Mouse (Mus musculus) kidney, postnatal 36 days (tissue): ENCODE results near the gene Klhl35.
A peak's percentile ranks its signal among the peaks of the same experiment; 100 is the strongest.

ENCODE experiments used
- DNase-seq, 2 experiments: peaks; one replicate each; pipeline ENCODE4 v3.0.0; 2021 to 2022; ENCODE audit warnings: mixed read lengths in 2 of 2

The Klhl35 gene

DNA sequence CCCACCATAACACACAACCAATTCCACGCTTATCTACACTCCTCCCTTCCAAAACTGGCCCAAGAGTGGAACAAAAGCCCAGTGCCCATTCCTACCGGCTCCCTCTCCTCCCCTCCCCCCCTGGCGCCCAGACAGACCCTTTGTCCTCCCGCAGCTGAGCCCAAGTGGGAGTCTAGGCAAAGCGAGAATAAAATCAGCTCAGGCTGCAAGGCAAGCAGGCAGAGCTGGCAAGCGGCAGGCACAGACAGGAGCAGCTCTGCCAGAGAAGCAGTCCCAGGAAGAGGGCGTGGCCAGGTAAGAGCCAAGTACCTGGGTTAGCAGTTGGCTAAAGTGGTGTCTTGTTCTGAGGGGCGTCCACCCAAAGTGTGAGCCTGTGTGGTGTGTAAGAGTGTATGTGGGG, at the start of gene Klhl35:
Gene Klhl35 (plus strand): TSS at position 194 of the 400 bp plus-strand sequence.
- DNase-seq: peak; percentile 24 to 40

DNA sequence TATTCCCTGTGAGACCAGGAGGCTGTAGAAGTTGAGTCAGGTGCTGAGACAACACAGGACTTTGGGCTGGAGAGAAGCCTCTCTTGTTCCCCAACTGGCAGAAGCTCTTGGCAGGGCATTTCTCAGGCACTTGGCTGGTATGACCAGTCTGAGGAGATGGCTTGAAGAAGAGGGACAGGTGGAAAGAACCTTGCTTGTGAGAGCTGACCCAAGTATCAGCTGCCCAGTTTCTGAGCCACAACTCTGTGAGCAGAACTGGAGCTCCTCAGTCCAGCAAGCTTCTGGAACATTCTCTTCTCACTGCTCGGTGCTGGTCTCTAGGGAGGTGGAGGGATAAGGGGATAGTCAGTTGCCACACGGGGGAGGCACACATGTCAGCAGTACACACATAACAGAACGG, 46.5 kb upstream of the Klhl35 start:
- DNase-seq: no peak

DNA sequence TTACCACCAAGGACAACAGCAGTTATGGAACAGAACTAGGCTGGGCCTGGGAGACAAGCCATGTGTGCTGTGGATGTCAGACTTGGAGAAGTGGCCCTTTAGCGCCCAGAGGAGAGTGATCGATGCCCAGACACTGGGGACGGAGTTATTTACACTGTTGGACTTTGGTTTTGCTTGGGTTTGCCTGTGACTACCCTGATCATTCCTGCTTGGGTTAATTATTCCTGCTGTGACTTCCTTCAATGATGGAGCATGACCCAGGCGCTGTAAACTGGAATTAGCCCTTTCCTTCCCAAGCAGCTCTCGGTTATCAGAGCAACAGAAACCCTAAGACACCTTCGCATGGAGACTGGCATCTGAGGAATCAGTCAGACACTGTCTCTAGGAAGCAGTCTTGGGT, 44.8 kb upstream of the Klhl35 start:
- DNase-seq: peak; percentile 58 to 75

DNA sequence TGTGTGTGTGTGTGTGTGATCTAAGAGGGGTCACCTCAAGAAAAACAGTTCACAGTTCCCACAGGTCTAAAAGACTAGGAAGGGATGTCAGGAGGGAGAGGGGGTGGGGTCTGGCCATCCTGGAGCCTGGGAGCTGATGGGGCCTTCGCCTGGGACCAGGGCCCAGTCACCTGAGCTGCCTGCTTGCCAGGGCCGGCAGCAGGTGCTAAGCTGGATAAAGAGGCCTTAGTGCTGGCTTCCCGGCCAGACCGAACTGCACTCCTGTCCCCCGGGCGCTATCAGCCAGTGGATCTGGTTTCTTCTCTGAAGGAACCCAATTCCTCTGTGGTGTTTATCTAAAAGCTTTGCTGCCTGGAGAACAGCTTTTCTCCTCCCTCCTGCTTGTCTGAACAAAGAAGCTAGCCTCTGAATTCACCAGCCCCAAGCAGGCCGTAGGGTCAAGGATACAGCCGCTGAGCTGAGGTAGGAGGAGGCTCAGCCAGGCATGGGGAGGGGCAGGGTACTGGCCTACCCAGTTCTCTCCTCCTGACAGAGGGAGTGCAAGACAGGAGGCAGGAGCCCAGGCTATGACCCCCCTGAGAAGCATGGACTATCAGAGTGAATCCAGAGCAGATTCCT, 41.2 kb upstream of the Klhl35 start:
- peak; percentile 41 to 43 for DNase-seq

DNA sequence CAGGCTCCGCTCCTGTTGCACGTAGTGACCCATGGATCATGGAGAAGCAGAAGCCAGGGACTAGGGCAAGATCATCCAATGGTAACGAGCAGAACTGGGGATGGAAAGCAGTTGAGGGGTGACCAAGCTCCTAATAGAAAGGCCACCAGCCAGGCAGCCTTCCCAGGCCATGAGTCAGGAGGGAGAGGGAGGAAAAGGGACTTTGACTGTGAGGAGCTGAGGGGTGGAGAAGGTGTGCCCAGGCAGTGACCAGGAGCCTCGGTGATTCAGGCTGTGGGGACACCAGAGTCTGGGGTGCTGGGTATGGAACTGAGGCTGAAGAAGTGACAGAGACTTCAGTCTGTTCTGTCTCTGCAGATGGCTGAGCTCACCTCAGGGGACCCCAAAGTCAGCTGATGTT, 40.1 kb upstream of the Klhl35 start:
- DNase-seq: no peak

DNA sequence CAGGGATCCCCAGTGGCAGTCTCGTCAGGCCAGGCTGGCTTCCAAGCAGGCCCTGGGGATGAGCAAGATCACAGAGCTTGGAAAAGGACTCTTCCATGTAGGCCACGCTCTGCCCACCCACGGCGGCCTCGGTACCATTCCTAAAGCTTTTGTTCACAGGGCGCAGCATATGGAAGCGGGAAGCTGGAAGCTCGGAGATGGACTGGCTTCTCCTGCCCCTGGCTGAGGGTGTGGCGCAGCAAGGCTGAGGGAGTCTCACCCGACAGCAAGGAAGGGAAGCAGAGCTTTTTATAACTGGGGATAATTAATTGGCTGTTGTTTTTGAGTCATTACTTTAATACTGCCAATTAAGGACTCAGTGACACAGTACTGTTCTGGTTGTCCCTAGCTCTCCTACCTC, 38.8 kb upstream of the Klhl35 start:
- no peak for DNase-seq

DNA sequence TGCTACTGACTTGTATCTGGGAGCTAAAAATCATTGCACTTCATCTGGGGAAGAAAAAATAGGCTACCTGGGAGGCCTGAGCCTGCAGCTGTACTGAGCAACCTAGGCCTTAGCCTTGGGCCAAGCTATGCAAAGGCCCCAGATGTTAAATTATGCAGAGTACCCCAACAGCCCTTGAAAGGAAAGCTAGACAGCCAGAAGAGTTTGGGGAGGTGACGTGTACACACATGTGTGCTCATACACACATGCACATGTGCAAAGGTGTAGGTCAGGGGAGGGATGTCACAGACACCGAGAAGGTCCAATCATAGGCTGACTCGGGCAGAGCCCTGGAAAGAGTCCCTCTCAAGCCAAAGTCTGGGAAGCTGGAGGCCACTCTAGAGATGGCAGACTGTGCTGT, 37.8 kb upstream of the Klhl35 start:
- DNase-seq: no peak

DNA sequence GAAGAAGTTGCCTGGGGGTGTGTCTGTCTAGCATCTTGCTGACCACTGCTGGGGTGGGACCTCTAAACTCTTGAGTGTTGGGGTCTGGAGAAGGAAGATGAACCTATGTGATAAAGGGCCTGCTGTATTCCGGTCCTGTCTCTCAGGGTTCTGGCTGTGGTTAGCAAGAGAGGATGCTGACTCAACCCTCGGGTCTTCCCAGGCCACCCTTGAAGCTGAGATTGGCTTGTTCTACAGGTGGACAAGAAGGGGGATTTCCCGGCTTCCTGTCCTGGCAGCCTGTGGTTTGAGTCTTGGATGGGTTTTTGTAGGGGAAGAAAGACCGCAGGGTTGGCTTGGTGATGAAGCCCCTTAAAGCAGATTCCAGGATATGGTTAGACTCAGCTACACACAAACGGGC, 37.0 kb upstream of the Klhl35 start:
- DNase-seq: no peak

DNA sequence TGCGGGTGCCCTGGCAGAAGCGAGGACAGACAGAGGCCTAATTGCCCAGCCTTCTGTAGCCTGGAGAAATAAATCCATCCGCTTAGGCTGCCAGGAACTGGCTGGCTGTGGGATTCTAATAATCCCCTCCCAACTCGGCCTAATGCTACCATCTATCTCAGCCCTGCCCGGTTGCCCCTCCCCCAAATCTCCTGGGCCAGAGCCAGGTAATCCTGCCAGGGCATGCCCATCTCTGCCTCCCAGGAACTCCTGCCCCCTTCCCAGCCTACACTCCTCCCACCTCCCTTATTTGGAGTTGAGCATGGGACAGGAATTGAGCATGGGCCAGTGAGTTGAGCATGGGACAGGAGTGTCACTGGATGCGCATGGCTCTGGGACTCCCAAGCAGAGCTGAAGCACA, 36.0 kb upstream of the Klhl35 start:
- DNase-seq: no peak

DNA sequence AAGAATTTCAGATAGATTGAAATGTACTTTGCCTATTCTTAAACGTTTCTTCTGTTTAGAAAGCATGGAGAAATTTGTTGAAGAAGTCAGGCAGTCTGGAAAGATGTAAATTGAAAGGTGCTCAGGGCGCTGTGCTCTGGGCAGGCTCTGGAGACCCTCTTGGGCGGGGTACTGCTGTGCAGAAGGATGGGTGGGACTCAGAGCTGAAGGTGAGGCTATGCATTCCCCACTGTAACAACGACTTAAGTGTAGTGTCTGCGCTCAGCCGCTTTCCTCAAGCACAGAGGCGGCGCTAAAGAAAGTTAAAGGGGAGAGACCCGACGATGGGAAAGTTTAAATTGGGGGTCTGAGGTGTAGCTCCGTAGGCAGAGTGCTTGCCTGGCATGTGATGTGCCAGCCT, 35.6 kb upstream of the Klhl35 start:
- DNase-seq: no peak

DNA sequence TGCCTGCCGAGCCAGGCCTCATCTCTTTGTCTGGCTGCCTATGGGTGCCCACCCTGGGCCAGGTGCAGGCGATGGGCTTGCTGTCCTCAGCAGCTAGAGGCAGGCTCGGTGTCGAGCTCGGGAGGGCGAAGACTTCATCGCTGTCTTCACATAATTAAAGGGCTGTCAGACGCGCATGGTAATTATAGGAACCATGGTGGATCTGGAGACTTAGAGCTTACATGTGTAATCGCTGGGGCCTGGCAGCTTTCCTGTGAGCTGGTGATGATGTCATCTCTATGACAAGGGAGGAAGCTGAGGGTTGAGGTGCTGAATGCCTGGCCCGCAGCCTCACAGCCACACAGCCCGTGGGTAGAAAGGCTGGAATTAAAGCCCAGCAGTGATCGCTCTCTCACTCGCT, 33.6 kb upstream of the Klhl35 start:
- no peak for DNase-seq

DNA sequence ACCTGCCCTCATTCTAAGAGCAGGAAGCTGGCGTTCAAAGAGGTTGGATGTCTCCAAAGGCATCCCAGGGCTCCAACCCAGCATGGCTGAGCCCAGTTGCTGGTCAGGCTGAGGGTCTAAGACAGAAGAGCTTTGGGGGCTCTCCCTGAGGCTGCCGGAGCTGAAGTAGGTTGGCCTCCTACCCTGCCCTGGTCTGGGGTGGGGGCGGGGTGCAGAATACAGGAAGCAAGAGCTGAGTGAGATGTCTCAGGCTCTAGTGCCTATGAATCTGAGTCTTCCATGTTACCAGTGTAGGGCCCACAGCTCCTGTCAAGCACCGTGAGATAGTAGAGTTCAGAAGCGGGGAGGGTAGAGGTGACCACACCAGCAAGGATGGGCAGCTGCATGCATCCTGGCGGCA, 32.9 kb upstream of the Klhl35 start:
- DNase-seq: no peak

DNA sequence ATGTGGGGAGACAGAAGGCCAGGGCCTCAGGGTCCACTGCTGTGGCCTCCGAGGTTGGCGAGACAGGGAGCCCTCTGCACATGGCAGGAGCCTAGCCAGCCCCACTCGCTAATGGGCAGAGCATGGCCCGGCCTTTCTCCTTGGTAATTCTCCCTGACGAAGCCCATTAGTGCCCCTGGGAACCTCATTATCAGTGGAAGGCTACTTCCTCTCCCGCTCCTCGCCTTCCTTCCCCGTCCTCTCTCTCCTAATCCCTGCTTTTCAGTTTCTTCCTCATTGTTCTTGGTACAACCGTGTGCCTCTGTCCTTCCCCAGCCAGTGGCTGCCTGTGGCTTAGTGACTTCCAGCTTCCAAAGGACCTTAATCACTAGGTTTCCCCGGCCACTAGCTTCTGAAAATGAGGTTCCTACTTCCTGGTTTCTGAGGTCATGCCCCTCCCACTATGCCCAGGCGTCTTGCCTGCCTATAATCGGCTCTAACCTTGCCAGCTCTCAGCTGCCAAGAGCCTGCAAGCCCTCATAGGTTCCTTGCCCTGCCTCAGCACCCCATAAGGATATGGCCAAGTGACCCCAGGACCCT, 31.0 kb upstream of the Klhl35 start:
- DNase-seq: no peak

DNA sequence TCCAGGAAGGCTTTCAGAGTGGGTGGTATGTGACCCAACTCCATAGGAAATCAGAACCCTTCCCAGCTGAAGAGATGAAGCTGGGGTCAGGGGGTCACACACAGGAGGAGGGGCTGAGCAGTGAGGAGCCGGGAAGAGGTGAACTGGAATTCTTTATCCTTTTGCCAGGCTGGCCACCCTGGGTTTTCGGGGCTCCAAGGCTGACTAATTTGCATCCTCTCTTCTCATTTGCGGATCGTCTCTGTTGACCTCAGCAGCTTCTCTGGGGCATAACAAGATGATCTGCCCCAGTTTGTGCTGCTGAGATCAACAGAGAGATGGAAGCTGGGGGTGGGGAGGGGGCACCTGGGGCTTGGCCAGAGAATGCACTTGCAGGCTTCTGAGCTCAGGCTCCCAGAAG, 29.3 kb upstream of the Klhl35 start:
- no peak for DNase-seq

DNA sequence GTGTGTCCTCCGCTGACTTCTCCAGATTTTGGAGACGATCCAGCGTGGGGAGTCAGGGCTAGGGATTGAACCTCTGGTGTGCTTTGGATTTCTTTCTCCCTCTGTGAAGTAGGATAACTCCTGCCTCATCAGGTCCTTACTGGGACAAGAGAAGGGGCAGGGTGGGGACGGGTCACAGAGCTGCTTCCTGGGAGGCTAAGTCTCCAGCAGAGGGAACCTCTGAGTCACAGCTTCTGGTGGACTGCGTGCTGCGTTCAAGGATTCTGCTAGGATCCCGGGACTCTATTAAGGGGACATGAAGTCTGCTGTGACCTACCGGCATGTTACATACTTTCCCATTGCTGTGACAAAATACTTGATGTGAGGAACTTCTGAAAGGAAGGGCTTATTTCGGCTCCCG, 26.9 kb upstream of the Klhl35 start:
- DNase-seq: no peak

DNA sequence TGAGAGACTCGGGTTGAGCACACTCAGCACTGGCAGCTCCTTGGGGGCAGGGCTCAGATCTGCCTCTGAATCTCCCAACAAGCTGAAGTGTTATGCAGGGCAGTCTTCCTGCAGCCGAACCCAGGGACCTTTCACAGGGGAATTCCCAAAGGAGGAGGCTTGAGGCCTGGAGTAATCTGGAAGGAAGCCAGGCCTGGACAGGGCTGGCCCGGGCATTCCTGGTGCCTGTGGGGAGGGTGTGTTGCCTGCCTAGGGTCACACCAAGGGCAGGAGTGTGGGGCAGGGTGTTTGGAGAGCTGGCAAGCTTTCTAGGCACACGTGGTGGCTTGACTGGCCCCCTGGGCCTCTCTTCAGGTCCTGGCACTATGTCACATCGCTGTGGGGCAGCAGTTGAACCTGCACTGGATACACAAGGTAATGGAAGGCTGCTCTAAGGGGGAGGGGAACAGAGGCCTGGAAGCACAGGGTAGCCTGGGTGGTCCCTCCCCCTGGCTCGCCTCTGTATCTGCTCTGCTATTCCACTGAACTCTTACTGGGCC, 24.2 kb upstream of the Klhl35 start:
- peak; percentile 84 to 91 for DNase-seq

DNA sequence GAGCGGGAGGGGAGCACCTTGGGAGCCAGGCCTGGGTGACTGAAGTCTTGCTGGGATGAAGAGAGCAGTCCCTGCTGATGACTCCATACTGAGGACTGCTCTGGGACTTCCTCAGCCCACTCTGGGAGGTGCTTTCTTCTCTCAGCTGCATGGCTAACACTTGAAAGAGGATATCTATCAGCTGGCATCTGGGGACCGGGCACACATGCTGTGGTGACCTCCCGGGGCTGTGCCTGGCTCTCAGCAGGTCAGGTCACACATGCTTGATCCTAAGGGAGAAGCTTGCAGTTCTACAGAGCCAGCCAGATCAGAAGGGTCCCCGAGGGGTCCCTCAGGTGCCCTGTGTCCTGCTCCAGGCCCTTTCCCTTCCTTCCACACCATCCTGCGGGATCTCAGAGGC, 22.6 kb upstream of the Klhl35 start:
- DNase-seq: no peak

DNA sequence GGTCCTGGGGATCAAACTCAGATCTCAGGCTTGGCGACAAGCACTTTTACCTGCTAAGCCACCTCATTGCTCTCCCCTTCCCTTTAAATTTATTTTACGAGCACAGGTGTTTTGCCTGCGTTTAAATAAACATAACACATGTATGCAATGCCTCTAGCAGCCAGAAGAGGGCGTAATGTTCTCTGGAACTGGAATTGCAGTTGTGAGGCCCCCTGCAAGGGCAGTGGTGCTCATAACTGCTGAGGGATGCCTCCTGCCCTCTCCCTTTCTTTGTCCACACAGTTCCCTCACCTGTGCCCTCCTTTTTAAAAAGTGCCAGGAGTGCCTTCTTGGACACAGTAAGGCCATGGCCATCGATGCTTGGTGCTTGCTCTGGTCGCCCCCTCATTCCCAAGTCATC, 21.8 kb upstream of the Klhl35 start:
- DNase-seq: peak in 1 of 2 experiments; percentile 33

DNA sequence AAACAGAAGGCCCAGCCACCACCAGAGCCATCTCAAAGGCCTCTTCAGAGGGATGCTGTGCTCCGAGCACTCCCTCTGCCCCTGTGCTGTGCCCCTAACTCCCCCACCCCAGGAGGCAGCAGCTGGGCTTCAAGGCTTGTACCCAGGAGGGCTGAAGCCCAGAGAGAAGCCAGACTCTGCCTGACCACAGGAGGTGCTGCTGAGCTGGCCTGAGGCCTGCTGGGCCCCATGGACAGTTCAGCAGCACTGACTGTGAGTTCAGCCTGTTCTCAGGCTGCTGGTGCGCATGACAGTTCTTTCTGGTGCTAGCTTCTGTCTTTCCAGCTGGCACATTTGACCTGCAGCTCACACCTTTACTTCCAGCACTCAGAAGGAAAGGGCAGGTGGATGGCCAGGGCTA, 20.0 kb upstream of the Klhl35 start:
- peak in 1 of 2 experiments; percentile 41 for DNase-seq

DNA sequence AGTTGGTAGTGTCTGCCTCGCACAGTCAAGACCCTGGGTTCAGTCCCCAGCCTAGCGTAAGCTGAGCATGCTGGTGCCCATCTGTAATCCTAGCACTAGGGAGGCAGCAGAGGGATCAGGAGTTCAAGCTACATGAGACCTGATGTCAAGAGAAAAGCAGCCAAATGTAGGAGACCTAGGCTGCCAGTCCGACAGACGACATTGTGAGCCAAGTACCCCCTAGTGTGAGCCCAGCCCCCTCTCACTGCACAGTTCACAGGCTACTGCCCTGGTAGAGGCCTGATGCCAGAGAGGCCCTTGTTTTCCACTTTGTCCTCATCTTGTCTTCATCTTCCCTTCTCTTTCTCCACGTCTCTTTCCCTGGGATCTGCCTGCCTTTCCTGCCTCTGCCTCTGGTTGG, 18.5 kb upstream of the Klhl35 start:
- no peak for DNase-seq

DNA sequence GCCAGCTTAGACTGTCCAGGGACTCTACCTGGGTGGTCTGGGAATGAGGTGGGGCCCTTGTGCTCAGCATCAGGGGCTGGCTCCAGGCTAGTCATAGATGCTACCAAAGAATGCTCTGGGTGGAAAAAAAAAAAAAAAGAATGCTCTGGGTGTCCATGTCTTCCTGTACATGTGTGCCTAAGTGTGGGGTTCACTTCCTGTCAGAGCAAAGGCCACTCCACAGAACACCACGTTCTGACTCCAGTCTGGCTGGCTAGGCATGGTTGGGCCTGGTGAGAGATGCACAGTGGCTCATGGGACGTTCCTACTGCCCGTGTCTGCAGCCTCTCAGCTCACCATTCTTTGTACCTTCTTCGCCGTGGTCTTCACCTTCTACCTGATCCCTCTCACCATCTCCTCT, 17.2 kb upstream of the Klhl35 start:
- no peak for DNase-seq

DNA sequence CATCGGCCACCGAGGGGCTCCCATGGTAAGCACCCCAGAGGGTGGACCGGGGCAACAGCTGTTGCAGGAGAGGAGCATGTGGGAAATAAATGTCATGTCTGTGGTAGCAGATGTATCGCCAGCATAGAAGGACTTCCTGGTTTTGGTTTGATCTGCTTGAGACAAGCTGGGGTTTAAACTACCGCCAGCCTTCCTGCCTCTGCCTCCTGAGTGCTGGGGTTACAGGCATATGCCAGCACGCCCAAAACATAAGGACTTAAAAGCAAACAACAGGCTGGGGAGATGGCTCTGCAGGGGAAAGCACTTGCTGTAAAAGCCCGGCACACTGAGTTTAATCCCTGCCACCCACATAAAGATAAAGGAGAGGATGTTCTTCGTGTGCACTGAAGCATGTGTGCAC, 16.7 kb upstream of the Klhl35 start:
- no peak for DNase-seq

DNA sequence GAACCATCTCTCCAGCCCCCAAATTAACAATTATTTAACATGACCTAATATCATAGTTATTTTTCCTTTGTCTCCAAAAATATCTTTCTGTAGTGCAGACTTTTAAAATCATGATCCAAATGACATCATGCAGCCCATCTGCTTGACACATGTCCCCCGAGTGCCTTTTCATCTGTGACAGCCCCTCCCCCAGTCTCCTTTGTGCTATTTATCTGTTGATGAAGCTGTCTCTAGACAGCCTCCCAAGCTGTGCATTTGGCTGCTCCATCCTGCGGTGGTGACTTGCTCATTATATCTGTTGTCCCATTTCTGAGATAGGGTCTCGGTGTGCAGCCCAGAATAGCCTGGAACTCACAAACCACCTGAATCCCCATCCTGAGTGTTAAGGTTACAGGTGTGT, 16.1 kb upstream of the Klhl35 start:
- no peak for DNase-seq

DNA sequence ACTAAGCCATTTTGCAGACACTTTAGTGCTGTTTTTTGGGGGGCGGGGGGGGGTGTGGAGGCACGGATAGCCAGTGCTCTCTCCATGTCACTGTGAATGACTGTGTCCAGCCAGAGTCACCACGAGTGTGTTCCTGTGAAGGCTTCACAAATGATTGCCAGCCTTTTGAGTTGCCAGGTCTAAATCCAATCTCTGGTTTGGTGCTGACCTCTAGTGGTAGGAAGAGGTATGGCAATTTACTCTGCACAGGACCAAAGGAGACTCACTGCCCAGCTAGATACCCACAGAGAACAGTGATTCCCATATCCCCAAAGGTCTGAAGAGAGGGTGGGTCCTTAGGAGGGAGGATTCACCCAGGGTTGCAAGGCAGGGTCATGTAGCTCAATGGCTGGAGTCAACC, 15.1 kb upstream of the Klhl35 start:
- DNase-seq: peak; percentile 82

DNA sequence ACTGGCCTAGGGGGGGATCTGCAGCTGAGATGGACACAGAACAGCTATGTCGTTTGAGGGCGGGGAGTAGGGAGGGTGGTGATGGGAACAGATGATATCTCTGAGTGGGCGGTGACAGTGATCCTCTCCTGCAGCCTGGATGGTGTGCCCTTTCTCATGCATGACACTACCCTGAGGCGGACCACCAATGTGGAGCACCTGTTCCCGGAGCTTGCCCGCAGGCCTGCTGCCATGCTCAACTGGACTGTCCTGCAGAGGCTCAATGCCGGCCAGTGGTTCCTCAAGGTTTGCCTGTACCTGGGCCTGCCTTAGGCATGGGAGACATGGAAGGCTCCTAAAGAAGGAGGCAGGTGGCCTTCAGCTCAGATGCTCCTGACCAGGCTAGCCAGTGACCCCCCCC, 12.9 kb upstream of the Klhl35 start:
- DNase-seq: no peak
